Mouse (Mus musculus) thymus, postnatal 4 days (tissue): Measurements from ENCODE around the gene Shoc2.
A peak's percentile ranks its signal among the peaks of the same experiment; 100 is the strongest.

ENCODE experiments used
- DNase-seq: peaks from one replicate; pipeline ENCODE4 v3.0.0; 2021

The Shoc2 gene

DNA sequence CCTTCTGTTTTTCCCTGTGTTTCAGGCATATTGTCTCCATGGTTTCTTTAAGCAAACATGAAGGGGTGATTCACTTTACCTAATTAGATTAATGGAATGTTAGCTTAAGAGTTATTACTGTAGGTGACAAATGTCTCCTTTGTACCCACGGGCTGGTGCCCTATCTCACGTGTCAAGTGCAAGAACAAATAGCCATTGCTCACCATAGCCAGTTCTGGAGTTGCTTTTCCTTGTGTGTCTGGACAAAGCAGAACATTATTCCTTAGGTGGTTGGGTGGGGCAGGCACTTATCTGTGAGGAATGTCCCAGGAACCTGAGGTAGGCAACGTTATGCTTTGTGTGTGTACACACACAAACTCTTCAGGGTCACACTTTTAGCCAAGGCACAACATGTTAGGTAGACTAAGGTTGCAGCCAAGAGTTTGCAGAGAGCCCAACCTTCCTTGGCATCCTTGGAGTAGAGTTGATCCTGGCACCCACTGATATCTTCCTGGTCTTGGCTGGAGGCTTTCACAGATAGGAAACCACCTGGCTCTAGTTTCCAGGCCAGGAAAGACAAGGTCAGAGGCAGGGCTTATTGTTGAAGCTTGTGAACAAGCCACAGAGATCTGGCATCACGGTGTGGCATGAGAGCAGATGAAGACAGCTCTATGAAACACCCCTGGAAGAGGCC is 96.4 kb downstream of the Shoc2 start:
- DNase-seq = no peak

- DNase-seq = peak; percentile 14
Measured at GRCm38 (mm10) chr19:54041029-54041367, 96.9 kb downstream of the Shoc2 start.

DNA sequence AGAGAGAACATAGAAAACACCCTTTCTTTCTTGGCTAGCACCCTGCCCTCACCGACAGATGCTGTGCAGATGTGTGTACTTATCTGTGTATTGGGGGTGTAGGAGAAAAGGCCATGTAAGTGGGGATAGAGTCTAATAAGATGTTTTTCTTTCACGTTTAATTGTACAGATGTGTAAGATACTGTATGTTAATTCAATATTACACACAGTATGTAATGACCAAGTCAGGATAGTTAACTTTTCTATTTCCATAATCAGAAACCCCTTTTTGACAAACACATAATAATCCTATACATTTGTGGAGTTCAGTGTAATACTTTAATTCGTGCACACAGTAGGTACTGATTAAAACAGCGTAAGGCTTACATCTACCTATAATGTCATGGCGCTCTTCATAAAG is 99.7 kb downstream of the Shoc2 start, which contains the start of gene Adra2a:
TSS of gene Adra2a (plus strand) at position 301 of the 400 bp plus-strand sequence.
- DNase-seq = no peak

- peak; percentile 77 for DNase-seq
Measured at GRCm38 (mm10) chr19:54044507-54045371, 100.6 kb downstream of the Shoc2 start.

DNA sequence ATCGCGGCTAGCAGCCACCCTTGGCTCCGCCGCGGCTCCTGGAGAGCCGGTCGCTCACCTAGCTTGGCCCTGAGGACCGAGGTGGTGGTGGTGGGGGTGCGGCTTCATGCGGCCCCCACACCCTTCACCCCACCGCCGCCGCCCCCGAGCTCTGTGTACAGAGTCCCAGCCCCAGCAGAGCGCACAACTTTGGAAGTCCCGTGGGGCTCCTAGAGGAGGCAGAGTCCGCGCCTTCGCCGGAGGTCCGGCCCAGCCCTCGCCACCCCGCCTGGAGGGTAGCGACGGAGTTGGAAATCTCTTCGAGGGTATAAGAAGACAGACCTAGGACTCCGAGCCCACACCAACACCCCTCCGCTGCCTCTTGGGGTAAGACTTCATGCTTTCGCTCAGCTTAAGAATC is 101.3 kb downstream of the Shoc2 start:
- DNase-seq = no peak

- DNase-seq = peak; percentile 54
Measured at GRCm38 (mm10) chr19:54045931-54046683, 102.0 kb downstream of the Shoc2 start.

GRCm38 (mm10) chr19:54046684-54047070 is 102.6 kb downstream of the Shoc2 start:
- DNase-seq = peak; percentile 14

DNA sequence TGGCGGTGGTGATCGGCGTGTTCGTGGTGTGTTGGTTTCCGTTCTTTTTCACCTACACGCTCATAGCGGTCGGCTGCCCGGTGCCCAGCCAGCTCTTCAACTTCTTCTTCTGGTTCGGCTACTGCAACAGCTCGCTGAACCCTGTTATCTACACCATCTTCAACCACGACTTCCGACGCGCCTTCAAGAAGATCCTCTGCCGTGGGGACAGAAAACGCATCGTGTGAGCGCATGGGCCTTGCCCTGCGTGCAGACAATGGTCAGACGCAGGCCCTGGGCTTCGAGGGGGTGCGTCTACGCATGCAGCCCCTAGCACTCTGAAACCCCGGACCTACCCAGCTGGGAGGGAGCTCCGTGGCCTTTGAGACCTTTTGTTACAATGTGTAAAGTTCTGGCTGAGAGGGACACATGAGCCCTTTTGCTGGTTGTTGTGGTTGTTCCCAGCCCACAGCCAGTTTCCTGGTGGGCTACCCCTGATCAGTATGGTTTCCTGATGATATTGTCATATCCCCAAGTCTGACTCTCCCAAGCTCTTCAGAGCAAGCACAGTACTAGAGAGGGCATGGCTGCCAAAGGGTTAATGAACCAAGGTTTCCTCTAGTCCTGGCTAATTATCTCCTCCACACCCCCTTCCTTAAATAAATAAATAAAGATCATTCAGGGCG is 103.4 kb downstream of the Shoc2 start:
- peak; percentile 24 for DNase-seq

GRCm38 (mm10) chr19:54048161-54048885 is 104.2 kb downstream of the Shoc2 start:
- DNase-seq = no peak

- DNase-seq = peak; percentile 45
Measured at GRCm38 (mm10) chr19:54051651-54052050, 107.5 kb downstream of the Shoc2 start.

GRCm38 (mm10) chr19:54055845-54056244 is 111.7 kb downstream of the Shoc2 start:
- no peak for DNase-seq

DNA sequence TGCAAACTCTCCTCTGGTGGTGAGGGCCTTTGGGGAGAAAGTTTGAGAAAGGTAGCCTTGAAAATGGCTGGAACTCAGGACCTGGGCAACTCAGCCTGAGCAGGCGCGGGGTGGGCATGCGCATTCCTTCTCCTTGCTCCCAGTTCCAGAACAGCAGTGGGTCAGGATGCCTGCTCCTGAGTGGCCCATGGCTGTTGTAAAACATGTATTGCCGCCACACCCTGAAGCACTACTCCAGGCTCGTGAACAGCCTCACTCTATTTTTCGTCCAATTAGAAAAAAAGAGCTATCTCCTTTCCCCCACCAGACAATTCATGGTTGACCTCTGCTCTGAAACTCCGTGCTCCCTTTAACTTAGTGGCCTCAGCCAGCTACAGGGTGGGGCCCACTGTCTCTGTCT is 124.3 kb downstream of the Shoc2 start:
- no peak for DNase-seq

GRCm38 (mm10) chr19:54070521-54070920 is 126.4 kb downstream of the Shoc2 start:
- no peak for DNase-seq

GRCm38 (mm10) chr19:54072233-54072800 is 128.2 kb downstream of the Shoc2 start:
- no peak for DNase-seq

- no peak for DNase-seq
Measured at GRCm38 (mm10) chr19:54076362-54077349, 132.6 kb downstream of the Shoc2 start.

DNA sequence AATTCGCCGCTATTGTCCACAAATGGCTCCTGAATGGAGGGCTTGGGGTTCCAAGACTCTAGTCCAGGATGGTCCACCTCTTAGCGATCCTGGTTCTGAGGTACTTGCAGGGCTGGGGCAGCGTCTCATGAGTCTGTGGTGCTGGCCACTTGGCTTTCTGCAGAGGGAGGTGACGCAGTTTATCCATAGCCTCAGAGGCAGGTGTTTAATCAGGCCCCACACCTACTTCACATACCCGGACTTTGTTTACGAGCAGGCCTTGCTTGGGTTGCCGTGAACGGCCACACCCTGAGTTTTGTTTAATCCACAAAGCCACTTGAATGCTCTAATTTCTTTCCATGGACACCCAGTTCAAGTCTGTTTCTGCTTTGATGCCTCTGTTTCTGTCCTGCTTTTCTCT is 137.2 kb downstream of the Shoc2 start:
- no peak for DNase-seq

DNA sequence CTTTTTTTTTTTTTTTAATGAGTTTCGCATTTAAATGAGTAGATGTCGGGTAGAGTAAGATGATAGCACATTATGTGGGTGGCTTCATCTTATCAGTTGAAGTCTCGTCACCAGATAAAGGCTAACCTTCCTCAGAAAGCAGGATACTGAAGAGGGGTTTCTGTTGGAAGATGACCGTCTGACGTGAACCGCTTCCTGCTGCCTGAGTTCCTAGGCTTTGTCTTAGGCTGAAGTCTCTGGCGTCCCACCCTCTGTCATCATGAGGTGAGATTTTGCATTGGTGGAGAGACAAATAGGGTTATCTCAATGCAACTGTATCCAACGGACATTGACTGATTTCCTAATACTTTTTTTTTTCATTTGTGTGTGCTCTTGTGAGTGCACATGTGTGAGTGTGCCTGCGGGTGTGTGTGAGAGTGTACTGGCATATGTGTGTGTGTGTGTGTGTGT is 137.6 kb downstream of the Shoc2 start:
- no peak for DNase-seq
